In genomic region chr19:16955231-16955612, GRCm38 (mm10) we compare ENCODE assay signal across 10 mouse cellular contexts. TPM values are rescaled to one million over a fixed set of nuclear protein-coding genes. Genes with fewer than 3 reads are reported as not detected.
DNase-seq lines count a peak whose midpoint lies in the region; ATAC-seq lines count a peak whose summit lies in the region.
"Had no signal": no experiment of that assay in that cellular context is flagged by ENCODE, and none has a peak within 500 bp of the region (broad histone marks: within the 10 kb centered on the region; RNA-seq: fewer than 3 reads in every experiment).

No protein-coding gene starts in this region.

- H3K4me1 ChIP-seq in heart, embryonic 14.5 days (ENCODE audit: control insufficient read depth in 2 of 2, insufficient read depth in 2 of 2, low read length in 2 of 2): peaks cover 11% of the 10 kb centered on the region in 2 experiments
- H3K4me1 ChIP-seq in forebrain, embryonic 15.5 days: peaks cover 15% of the 10 kb centered on the region
- peaks cover 15% of the 10 kb centered on the region for H3K4me1 ChIP-seq in midbrain, embryonic 13.5 days (replicated peaks)

- H3K27ac ChIP-seq in heart, embryonic 14.5 days (replicated peaks in 1 of 2; ENCODE audit: control insufficient read depth in 1 of 2, insufficient read depth in 1 of 2, low read depth in 2 of 2, low read length in 2 of 2): no peak overlapping the region
- H3K27ac ChIP-seq in forebrain, embryonic 15.5 days (replicated peaks): no peak overlapping the region
- H3K27ac ChIP-seq in midbrain, embryonic 13.5 days: no peak overlapping the region

- H3K4me2 ChIP-seq in heart, embryonic 14.5 days (ENCODE audit: low read length): peak overlapping the region; percentile 95
- peak overlapping the region; percentile 89 for H3K4me2 ChIP-seq in forebrain, embryonic 15.5 days (replicated peaks)
- peak overlapping the region; percentile 89 for H3K4me2 ChIP-seq in midbrain, embryonic 13.5 days (replicated peaks)

- H3K27me3 ChIP-seq in heart, embryonic 14.5 days (ENCODE audit: control insufficient read depth, insufficient read depth, low read length): peaks cover 37% of the 10 kb centered on the region
- peaks cover 9% of the 10 kb centered on the region for H3K27me3 ChIP-seq in forebrain, embryonic 15.5 days
- H3K27me3 ChIP-seq in midbrain, embryonic 13.5 days: peaks cover 33% of the 10 kb centered on the region

- H3K9ac ChIP-seq in heart, embryonic 14.5 days (ENCODE audit: low read length): no peak overlapping the region
- no peak overlapping the region for H3K9ac ChIP-seq in forebrain, embryonic 15.5 days (replicated peaks)
- H3K9ac ChIP-seq in midbrain, embryonic 13.5 days (replicated peaks): no peak overlapping the region

- WGBS in heart, embryonic 14.5 days: 42% methylated on average over 9 of the region's 9 CpGs
- 58% methylated on average over 9 of the region's 9 CpGs for WGBS in forebrain, embryonic 15.5 days
- WGBS in midbrain, embryonic 13.5 days: 56% methylated on average over 9 of the region's 9 CpGs

- no peak for DNase-seq in heart, adult 8-10 months (ENCODE audit: low spot score)
- DNase-seq in brain, adult 2 months (ENCODE audit: low read depth, low spot score): peak; percentile 17
- no peak for DNase-seq in adrenal gland, adult 2 months
- DNase-seq in thymus, adult 18-20 months: no peak
- DNase-seq in gastrocnemius, adult 8-10 months (ENCODE audit: low spot score in 2 of 2): no peak

- no peak for ATAC-seq in heart, embryonic 14.5 days (ENCODE audit: insufficient number of reproducible peaks, insufficient read depth, low FRiP score, low read depth)
- peak; percentile 20; the same call in 1 of the 2 replicates for ATAC-seq in forebrain, embryonic 15.5 days (replicated peaks)
- peak; percentile 51 for ATAC-seq in midbrain, embryonic 13.5 days
- ATAC-seq: inflammation-experienced regulatory T-cells, adult 6 months had no signal

- H3K4me3 ChIP-seq in heart, embryonic 14.5 days (ENCODE audit: control insufficient read depth in 1 of 2, insufficient read depth in 1 of 2, low read depth in 1 of 2, low read length in 2 of 2): peak overlapping the region in 1 of 2 experiments; percentile 49; a peak in 1 of 4 replicates
- peak overlapping the region; percentile 46 for H3K4me3 ChIP-seq in forebrain, embryonic 15.5 days
- peak overlapping the region; percentile 49 for H3K4me3 ChIP-seq in midbrain, embryonic 13.5 days (replicated peaks)
- H3K4me3 ChIP-seq: erythroblast, embryonic 14.5 days had no signal

- H3K9me3 ChIP-seq in heart, embryonic 14.5 days (ENCODE audit: control insufficient read depth, low read length): no peaks in the 10 kb centered on the region
- no peaks in the 10 kb centered on the region for H3K9me3 ChIP-seq in forebrain, embryonic 15.5 days
- H3K9me3 ChIP-seq in midbrain, embryonic 13.5 days: no peaks in the 10 kb centered on the region

- H3K36me3 ChIP-seq in heart, embryonic 14.5 days (ENCODE audit: control insufficient read depth, insufficient read depth, low read length): no peaks in the 10 kb centered on the region
- H3K36me3 ChIP-seq in forebrain, embryonic 15.5 days: no peaks in the 10 kb centered on the region
- H3K36me3 ChIP-seq in midbrain, embryonic 13.5 days: no peaks in the 10 kb centered on the region

RNA-seq across cellular contexts. Expression of gene Prune2, which starts 0.7 kb away (rescaled TPM):
- polyA plus RNA-seq in heart, embryonic 14.5 days (2014; fragmentation: Nextera tagmentation; extraction: Ambion mirVana): 11.3 and 11.6 TPM in 2 replicates
- 10 to 100 TPM; 75.4 to 98.4 (median 87.2) TPM for total RNA-seq in heart, adult 8-10 months (2022)
- 2.6 and 3.2 TPM in 2 replicates for polyA plus RNA-seq in forebrain, embryonic 15.5 days (2015; fragmentation: Nextera tagmentation; extraction: Ambion mirVana)
- 3.3 and 3.6 TPM in 2 replicates for polyA plus RNA-seq in midbrain, embryonic 13.5 days (2015; fragmentation: Nextera tagmentation; extraction: Ambion mirVana)
- 10 to 100 TPM; 17.7 to 33.7 TPM for total RNA-seq in adrenal gland, adult 2 months (2021)
- 0.87 and 1.6 TPM in 2 replicates for polyA plus RNA-seq in adrenal gland, adult 2 months (2012; rRNA removed)
- 1 to 10 TPM; 3.5 to 8.0 (median 5.6) TPM for total RNA-seq in gastrocnemius, adult 8-10 months (2022)
- polyA plus RNA-seq: erythroblast, embryonic 14.5 days had no signal
